Comparison of ENCODE assay signal across 8 mouse cellular contexts in the genomic region with DNA sequence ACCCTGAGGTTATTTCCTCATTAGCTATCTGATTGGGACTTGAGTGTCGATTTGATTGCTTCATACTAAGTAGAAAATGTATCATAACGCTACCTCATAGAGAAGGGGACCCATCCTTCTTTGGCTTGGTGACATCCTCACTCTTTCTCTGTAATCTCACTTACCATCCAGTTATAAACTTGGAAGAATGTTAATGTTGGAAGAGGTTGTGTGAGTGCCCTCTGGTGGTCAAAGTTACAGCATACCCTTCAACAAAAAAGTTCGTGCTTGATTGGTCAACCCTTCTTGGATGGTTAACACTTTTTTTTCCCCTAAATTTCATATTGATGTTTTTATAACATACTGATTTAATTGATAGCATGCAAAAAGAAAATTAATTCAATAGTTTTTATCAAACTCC.
DNase-seq lines count a peak whose midpoint lies in the region; ATAC-seq and TF ChIP-seq lines count a peak whose summit lies in the region.

No protein-coding gene starts in this region.

- H3K36me3 ChIP-seq in limb, embryonic 11.5 days (ENCODE audit: control insufficient read depth, insufficient read depth, low read length) = no peaks in the 10 kb centered on the region
- no peaks in the 10 kb centered on the region for H3K36me3 ChIP-seq in limb, embryonic 10.5 days

- 50% methylated on average over 3 of the region's 3 CpGs for WGBS in limb, embryonic 11.5 days
- 58% methylated on average over 3 of the region's 3 CpGs for WGBS in limb, embryonic 10.5 days

- no peak overlapping the region for H3K27ac ChIP-seq in limb, embryonic 11.5 days (replicated peaks; ENCODE audit: low read depth, low read length)
- H3K27ac ChIP-seq in limb, embryonic 10.5 days = no peak overlapping the region

- H3K4me1 ChIP-seq in limb, embryonic 11.5 days (ENCODE audit: control insufficient read depth, insufficient read depth, low read length) = no peaks in the 10 kb centered on the region
- H3K4me1 ChIP-seq in limb, embryonic 10.5 days = no peaks in the 10 kb centered on the region

- ATAC-seq in limb, embryonic 11.5 days (ENCODE audit: insufficient number of reproducible peaks, low FRiP score, low TSS enrichment, low read depth) = no peak

- no peaks in the 10 kb centered on the region for H3K9me3 ChIP-seq in limb, embryonic 11.5 days (ENCODE audit: control insufficient read depth, low read length)
- H3K9me3 ChIP-seq in limb, embryonic 10.5 days (replicated peaks) = no peaks in the 10 kb centered on the region

- no peak overlapping the region for H3K4me2 ChIP-seq in limb, embryonic 11.5 days (ENCODE audit: low read depth, severe bottlenecking)

- TF ChIP-seq CTCF in brain, embryonic 14.5 days (IDR thresholded peaks at IDR 0.05; ENCODE audit: borderline replicate concordance, extremely low read depth, insufficient read depth, insufficient read length) = peak; percentile 60; the same call in 1 of the 2 replicates

- H3K9ac ChIP-seq in limb, embryonic 11.5 days (ENCODE audit: low read length) = no peak overlapping the region

- no peak overlapping the region for H3K4me3 ChIP-seq in limb, embryonic 11.5 days (ENCODE audit: low read depth, low read length)
- H3K4me3 ChIP-seq in limb, embryonic 10.5 days = no peak overlapping the region

- peak; percentile 27 to 31 for DNase-seq in cerebellum, adult 18-20 months
- no peak for DNase-seq in cerebellum, adult 11-12 months
- DNase-seq in limb, embryonic 11.5 days (ENCODE audit: low spot score) = peak; percentile 55
- no peak for DNase-seq in limb, embryonic 10.5 days (ENCODE audit: low spot score)
- peak; percentile 70 for DNase-seq in brain, embryonic 14.5 days (ENCODE audit: low read depth)
- DNase-seq in hindlimb bud, embryonic 11.5 days (ENCODE audit: extremely low spot score, low read depth, low spot score) = peak; percentile 30
- peak; percentile 10 for DNase-seq in lung, postnatal 25 days (ENCODE audit: low spot score)
- no peak for DNase-seq in B cell, adult 2 months

- no peak for TF ChIP-seq POLR2A in brain, embryonic 14.5 days (IDR thresholded peaks at IDR 0.05; ENCODE audit: borderline replicate concordance, extremely low read depth, insufficient read depth, insufficient read length, poor library complexity, severe bottlenecking)

- H3K27me3 ChIP-seq in limb, embryonic 11.5 days (ENCODE audit: control insufficient read depth, insufficient read depth, low read length) = no peaks in the 10 kb centered on the region
- no peaks in the 10 kb centered on the region for H3K27me3 ChIP-seq in limb, embryonic 10.5 days (ENCODE audit: low read depth, poor library complexity, severe bottlenecking)

Comparison
In these comparisons a context has a peak if more than half of its experiments do, and no peak if none do; other contexts are left out.
1. DNase-seq: peak in cerebellum, adult 18-20 months (2 of 2), limb, embryonic 11.5 days (single experiment), brain, embryonic 14.5 days (single experiment), hindlimb bud, embryonic 11.5 days (single experiment) and lung, postnatal 25 days (single experiment); none in cerebellum, adult 11-12 months (single experiment), limb, embryonic 10.5 days (single experiment) and B cell, adult 2 months (0 of 2).